Mouse (Mus musculus): ENCODE data around the gene Spata21.

Gene Spata21

GRCm38 (mm10) chr4:141088033-141088432 lies at the start of gene Spata21:
Gene Spata21, plus strand, starts transcription at chr4:141088333.
- no peak for DNase-seq

- no peak for DNase-seq
Observed at GRCm38 (mm10) chr4:141041117-141041516, 47.0 kb upstream of the Spata21 start.

DNA sequence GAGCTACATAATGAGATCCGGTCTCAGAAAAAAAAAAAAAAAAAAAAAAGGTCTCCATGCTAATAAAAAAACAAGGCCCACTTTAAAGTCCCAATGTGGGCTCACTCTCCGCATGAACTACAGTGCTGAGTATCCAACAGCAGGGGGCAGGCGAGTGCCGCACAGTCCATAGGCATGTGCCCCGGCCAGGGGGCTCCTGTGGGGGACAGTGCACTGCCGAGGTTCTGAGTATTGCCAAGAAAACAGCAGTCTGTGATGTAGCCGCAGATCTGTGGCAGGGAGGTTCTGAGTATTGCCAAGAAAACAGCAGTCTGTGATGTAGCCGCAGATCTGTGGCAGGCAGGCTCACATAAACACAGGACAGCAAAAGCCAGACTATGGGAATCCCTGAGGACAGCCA lies 43.3 kb upstream of the Spata21 start:
- peak; percentile 63 for DNase-seq

- DNase-seq = no peak
Observed at GRCm38 (mm10) chr4:141048810-141049475, 39.2 kb upstream of the Spata21 start.

GRCm38 (mm10) chr4:141049476-141049835 lies 38.7 kb upstream of the Spata21 start:
- no peak for DNase-seq

DNA sequence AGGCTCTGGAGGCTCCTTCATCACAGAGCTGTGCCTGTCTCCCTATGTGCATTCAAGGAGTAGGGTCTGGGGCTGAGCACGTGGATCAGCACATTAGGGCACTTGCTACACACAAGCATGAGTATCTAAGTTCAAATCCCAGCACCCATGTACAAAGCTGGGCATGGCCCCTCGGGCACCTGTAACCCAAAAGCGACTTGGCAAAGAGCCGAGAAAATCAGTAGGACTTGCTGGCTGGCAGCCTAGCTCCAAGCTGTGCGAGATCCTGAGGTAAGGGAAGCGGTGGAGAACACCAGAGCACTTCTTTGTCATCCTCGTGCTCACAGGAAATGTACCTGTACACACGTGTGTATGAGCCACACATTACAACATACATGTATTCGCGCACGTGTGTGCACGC lies 35.7 kb upstream of the Spata21 start:
- DNase-seq = peak; percentile 43

DNA sequence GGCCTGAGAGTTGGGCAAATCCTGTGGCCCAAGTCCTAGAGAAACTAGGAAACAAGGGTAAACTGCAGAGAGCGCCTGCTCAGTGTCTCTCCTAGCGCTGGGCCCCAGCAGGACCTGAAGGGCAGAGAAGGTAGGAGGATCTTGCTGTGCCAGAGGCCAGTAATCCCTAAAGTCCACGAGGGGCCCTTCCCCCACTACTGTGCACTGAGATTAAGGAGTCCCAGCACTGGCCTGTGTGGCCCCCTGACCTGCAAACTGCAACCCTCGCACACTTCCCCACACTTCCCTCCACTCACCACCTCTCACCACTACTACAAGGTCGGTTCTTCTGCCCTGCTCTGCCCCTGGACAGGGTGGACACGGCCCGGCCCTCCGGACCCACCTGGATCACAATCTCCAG lies 35.0 kb upstream of the Spata21 start:
- peak; percentile 70 for DNase-seq

GRCm38 (mm10) chr4:141053568-141054161 lies 34.5 kb upstream of the Spata21 start:
- peak; percentile 92 for DNase-seq

DNA sequence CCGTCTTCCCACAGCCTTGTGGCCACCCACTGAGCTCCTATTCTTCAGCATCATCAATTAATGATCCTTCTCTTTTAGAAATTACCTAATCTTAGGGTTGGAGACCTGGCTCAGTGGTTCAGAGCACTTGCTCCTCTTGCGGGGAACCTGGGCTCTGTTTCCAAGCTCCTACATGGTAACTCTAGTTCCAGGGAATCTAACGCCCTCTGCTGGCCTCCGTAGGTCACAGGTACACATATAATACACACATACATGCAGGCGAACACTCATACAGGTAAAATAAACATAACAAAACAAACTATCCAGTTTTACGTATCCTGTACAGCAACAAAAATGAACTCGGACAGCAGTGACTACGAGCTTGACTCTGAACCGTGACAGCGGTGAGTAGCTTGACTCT lies 31.2 kb upstream of the Spata21 start:
- DNase-seq = no peak

- DNase-seq = no peak
Observed at GRCm38 (mm10) chr4:141058835-141059234, 29.3 kb upstream of the Spata21 start.

DNA sequence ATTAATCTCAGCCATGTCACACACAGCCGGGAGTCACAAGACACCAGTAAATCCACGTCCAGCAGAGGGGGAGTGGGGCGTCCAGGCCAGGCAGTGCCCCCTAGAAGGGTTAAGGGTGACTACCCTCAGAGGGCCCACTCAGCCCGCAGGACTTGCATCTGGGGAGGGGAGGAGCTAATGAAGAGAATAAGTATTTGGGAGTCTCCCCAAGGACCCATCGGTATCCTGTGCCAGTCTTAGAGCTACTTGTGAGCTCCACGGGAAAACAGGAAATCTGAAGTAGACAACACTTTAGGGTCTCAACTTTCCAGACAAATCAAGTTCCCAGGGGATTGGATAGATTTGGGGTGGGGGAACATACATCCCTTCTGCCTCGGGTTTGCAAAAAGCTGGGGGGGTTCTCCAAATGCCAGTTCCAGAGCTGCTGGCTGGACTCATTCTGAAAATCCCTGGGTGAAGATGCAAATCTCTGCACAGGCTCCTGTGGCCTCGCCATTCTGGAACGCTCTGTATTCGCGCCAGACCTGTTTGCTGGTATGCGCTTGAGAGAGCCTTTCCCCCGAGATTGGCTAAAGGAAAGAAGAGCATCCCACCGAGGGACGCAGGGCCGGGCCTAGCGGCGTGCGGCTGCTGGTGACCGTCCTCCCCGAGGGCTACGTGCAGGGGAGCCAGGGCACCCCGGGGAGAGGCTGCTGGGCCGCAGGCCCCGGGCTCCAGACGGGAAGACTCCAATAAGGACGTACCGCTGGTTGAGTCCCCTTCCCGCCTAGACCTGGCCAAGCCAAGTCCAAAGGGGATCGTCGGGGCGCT lies 28.3 kb upstream of the Spata21 start:
- DNase-seq = no peak

- peak; percentile 100 for DNase-seq
Observed at GRCm38 (mm10) chr4:141060426-141061301, 27.5 kb upstream of the Spata21 start, which contains the start of gene Crocc. Gene Crocc, minus strand, starts transcription at chr4:141060550.

DNA sequence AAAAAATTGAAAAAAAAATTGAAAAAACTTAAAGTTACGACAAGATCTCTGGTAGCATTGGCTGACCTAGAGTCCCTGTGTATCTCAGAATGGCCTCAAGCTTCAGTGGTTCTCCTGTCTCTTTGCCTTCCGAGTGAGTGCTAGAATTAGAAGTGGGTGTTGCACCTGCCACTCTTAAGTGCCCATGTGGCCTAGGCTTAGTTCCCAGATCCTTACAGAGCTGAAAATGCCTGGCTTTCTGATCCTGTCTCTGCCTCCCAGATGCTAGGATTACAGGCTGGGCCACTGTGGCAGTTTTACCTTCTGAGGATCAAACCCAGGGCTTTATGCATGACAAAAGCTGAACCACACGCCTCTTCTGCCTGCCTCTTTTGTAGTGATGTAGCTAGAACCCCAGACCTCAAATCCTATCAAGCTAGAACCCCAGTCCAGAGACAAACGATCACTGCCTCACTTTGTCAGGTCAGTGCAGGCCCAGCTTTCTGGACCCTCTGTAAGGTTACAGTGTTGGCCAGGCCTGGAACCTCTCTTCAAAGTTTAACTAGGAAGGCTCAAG lies 24.0 kb upstream of the Spata21 start:
- no peak for DNase-seq

DNA sequence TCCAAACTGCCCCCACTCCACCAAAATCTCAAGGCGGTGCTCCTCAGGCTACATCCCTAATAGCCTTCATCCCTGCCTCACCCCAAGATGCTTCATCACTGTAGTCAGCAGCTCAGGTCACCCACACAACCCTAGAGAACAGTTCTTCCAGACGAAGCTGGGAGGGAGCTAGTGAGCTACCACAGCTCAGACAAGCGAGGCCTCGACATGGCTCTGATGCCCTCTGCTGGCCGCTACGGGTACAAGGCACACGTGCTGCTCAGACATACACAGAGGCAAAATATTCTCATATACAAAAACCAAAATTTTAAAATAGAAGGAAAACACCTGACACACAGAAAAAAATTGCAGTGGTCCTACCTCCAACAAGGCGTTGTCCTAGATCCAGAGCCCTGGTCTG lies 23.0 kb upstream of the Spata21 start:
- DNase-seq = peak; percentile 83

- peak; percentile 83 for DNase-seq
Observed at GRCm38 (mm10) chr4:141066709-141067515, 21.2 kb upstream of the Spata21 start.

DNA sequence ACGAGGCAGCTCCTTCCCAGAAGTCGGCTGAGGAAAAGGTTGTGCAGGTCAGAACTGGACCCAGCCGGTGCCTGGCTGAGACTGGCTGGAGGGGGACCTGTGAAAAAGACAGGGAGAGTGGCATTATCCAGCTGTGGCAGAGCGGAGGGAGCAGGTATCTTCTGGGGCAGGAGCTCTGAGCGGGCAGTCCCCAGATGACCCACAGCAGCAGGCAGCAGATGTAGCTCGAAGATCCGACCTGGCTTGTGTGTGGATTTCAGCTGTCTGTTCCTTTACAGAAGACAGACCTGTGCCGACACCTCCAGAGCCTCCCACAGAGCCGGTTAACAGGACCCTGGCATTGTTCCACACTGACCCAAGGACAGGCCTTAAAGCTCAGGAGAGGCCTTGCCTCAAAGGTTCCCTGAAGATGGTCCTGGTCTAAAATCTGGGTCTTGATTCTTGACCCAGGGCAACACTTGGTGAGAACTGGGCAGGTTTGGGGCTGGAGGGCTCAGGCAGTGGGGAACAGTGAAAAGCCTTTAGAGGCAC lies 20.6 kb upstream of the Spata21 start:
- DNase-seq = no peak

DNA sequence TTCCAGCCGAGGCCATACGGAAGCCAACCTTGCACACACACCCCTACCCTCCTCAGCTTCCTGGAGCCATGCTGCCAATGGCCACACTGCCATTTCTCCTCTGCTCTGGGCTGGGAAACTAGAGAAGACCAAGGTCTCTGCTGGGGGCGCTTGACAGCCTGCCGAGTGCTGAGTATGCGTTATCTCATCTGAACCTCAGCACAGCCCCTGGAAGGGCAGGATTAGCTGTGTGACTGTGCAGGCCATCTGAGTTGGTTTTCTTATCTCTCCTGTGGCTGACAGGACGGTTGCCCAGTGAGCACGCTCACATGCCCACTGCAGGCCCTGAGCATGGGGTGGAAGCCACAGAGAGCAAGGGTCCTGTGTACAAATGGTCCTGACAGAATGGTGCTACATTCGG lies 19.5 kb upstream of the Spata21 start:
- DNase-seq = no peak

GRCm38 (mm10) chr4:141069731-141070130 lies 18.4 kb upstream of the Spata21 start:
- DNase-seq = peak; percentile 68

- no peak for DNase-seq
Observed at GRCm38 (mm10) chr4:141072502-141072901, 15.6 kb upstream of the Spata21 start.

DNA sequence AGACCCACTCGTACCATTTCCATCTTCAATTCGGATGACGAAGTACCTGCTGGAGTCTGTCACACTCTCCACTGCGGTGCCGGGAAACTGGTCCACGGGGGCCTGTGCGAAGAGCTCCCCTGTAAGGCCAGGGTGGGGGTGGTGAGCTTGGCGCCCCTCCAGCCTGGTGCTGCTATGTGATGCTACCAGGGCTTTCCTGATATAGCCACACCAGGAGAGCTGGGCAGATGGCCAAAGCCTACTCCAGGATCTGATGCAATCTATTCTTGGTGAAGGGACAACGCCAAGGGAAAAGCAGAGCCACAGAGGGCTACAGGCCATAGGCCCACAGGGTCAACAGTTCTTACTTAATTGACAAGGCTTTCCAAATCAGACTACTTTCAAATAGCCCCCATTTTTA lies 14.5 kb upstream of the Spata21 start:
- no peak for DNase-seq

- DNase-seq = no peak
Observed at GRCm38 (mm10) chr4:141074109-141074508, 14.0 kb upstream of the Spata21 start.

Data from kidney, adult 18-20 months (tissue).